Mouse (Mus musculus) thymus, postnatal 25 days (tissue): Measurements from ENCODE around the gene Pnrc1.
"Not testable (repeated sequence)": the region's sequence is repeated elsewhere in the genome, so short reads cannot be mapped to it uniquely, and the experiment has no call there.

ENCODE experiments used
- DNase-seq: peaks from one replicate; pipeline ENCODE4 v3.0.0; 2022

The Pnrc1 gene

DNA sequence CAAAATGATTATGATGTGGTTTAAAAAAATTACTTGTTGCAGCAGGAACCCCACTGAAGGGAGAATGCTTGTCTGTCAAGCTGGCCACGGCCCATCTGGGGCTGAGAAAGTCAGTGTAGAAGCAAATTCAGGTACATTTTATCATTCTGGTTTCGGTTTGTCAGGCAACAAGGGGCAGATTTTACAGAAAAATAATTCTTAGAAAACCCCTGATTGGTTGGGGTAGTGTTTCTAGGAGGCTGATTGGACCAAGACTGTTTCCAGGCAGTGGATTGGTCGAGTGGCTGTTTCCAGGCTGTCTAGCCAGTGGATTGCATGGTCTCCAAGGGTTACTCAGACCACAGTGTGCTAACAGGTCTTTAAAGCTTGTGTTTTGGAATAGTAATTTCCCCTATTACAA lies at the start of gene Pnrc1:
TSS of gene Pnrc1 (minus strand) at position 162 of the 400 bp plus-strand sequence.
- no peak for DNase-seq

DNA sequence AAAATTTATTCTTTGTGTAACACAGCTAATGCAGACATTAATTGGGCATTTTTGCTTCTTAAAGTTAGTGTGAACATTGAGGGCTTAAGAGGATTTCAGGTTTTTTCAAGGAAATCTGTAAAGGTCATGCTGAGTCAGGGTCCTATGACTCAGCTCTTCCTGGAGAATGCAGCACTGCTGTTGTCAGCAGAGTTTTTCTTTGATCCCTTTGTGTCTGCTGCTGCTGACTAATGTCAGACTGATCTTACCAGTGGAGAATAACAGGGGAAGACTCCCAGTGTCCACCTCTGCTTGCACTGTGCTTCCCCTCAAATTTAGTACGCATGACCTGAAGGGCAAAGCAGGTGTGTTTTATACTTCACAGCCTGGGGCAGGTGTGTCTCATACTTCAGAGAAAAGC lies 48.0 kb upstream of the Pnrc1 start:
- DNase-seq, result no peak

DNA sequence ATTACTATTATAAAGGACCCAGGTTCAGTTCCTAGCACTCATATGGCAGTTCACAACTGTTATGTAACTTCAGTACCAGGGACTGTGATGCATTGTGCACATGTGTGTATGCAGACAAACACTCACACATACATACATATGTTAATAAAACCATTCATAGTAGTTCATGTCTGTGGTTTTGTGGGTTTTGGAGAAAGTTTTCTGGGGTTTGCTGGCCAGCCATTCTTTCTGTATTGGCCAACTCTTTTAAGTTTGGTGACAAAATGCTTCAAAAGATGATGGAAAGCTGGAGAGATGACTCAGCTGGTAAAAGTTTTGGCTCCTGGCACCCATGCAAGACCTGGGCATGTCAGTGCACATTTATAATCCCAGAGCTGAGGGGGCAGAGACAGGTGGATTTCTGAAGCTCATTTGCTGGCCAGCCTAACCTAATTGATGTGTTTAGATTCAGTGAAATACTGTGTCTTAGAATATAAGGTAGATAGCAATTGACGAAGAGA lies 43.0 kb upstream of the Pnrc1 start:
- no peak for DNase-seq

DNA sequence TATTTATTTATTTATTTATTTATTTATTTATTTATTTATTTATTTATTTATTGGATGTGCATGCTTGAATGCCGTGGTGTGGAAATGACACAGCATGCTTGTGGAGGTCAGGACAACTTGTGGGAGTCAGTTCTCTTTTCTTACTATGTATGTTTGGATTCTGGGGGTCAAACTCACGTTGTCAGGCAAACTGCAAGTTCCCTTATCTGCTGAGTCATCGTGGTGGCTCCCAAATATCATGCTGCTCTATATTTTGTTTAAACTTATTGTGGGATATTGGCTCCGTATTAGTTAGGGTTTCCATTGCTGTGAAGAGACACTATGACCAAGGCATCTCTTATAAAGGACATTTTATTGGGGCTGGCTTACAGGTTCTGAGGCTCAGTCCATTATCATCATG lies 41.2 kb upstream of the Pnrc1 start:
- no peak for DNase-seq

DNA sequence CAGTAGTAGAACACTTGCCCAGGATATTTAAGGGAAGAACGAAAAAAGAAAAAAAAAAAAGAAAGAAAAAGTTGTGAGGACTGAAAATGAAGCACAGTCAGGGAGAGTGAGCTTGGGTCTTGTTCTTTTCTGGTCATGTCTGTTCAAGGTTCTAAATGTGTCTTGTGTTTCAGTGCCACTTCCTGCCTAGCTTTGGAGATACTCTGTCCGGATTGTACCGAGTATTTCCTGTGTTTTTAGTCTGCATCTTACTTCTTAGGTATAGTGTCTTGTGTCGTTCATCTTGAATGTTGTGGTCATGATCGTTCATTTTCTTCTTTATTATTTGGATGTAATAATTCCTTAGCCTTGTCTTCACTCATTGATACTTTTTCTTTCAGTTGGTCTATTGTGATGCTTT lies 25.9 kb upstream of the Pnrc1 start:
- peak; percentile 30 for DNase-seq

DNA sequence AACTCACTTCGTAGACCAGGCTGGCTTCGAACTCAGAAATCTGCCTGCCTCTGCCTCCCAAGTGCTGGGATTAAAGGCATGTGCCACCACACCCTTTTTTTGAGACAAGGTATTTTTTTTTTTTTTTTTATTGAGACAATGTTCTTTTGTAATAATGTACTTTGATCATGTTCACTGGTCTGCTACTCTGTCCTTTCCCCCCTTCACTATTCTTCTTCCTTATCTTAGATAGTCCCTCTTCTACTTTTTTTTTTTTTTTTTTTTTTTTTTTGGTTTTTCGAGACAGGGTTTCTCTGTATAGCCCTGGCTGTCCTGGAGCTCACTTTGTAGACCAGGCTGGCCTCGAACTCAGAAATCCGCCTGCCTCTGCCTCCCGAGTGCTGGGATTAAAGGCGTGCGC lies 24.2 kb upstream of the Pnrc1 start:
- not testable (repeated sequence) for DNase-seq

DNA sequence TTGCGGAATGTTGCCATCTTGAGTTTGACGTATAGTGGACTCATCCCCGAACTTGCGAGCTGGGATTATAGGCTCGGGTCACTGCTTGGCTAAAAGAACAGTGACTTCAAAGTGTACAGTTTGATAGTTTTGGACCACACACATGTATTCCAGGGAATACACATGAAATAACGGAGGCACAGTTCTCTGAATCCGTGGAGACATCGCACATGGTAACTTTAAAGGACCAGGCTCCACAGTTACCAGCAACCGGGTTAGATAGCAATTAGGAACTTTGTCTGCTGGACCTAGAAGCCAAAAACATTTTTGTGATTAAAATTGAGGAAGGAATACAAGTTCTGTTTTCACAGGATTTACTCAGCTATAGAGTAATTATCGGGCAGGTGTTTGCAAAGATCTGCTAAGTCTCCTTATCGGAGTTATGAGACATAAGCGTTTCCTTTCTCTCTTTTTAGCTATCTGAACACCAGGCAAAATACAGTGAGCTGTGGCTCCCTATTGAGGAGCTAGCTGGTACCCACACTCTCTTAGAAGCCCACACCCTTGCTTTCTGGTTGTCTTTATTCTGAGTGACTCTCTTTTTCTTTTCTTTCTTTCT lies 21.0 kb upstream of the Pnrc1 start:
- DNase-seq, result no peak

DNA sequence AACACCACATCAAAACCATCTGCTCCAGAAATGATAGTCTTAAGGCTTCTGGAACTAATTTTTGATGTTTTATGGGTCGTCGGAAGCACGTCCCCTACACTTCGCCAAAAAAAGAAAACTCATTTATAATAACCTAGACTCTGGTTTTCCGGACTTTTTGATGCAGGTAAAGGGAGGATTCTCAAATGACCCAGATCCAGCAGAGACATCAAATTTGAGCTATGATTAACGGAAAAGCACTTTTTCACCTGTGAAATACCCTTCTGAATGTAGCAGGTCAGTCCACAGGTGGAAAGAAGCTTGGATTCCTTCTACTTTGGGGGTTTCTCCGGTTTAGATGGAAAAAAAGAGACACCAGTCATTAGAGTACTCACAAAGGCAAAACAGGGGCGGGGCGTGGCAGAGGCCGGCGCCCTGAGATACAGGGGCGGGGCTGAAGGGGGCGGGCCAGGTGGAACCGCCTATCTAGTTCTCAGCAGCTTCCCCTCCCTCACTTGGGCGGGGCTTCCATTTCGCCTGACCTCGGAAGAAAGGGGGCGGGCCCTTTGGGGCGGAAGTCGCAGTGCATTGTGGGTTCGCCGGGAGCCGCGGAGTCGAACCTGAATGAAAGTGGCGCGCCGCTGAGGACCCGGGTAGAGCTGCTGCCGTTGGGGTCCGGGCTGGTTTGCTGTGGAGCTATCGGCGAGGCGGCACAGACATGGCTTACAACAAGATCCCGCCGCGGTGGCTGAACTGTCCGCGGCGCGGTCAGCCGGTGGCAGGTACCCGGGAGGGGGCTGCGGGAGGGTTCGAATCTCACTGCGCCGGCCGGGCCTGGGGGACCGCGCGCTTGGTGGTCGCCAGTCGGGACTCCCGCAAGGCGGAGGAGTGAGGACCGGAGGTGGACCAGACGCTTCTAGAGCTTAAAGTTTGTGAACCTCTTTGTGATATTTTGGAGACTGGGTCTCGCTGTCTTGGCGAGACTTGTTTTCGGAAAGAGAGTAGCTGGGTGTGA lies 20.1 kb upstream of the Pnrc1 start, which contains the start of gene Rngtt:
TSS of gene Rngtt (plus strand) at position 548 of the 994 bp plus-strand sequence.
- peak; percentile 99 for DNase-seq

DNA sequence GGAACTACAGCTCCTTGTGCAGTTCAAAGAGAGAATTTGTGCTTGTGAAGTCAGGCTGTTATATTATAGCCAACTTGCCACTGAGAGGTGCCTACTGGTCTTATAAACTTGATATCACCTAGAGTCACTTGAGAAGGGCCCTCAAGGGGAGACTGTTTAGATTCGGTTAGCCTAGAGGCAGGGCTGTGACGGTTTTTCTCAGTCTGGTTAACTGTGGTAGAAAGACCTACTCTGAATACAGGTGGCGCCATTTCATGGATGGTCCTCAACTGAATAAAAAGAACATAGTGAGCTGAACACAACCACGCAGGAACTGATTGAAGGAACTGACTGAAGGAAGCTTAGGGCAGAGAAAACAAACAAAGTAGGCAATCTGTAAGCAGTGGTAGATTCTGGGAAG lies 17.2 kb upstream of the Pnrc1 start:
- peak; percentile 32 for DNase-seq

DNA sequence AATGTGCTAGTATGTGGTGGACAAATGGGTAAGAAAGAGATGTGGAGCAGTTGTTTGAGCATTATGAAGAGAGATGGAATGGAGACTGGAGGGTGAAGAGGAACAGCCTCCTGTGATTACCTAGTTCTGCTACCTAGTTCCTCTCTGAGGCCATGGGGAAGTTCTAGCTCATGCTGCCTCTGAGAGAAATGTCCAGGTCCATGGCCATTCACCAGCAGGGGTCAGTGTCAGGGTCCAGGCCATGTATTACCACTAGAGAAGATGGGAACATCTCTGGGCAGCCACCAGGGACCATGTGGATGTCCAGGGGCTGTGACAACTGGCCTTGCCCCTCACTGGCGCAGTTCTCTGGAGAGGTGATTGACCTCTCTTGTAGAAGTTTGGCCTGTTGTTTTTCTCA lies 13.1 kb upstream of the Pnrc1 start:
- DNase-seq, result no peak

DNA sequence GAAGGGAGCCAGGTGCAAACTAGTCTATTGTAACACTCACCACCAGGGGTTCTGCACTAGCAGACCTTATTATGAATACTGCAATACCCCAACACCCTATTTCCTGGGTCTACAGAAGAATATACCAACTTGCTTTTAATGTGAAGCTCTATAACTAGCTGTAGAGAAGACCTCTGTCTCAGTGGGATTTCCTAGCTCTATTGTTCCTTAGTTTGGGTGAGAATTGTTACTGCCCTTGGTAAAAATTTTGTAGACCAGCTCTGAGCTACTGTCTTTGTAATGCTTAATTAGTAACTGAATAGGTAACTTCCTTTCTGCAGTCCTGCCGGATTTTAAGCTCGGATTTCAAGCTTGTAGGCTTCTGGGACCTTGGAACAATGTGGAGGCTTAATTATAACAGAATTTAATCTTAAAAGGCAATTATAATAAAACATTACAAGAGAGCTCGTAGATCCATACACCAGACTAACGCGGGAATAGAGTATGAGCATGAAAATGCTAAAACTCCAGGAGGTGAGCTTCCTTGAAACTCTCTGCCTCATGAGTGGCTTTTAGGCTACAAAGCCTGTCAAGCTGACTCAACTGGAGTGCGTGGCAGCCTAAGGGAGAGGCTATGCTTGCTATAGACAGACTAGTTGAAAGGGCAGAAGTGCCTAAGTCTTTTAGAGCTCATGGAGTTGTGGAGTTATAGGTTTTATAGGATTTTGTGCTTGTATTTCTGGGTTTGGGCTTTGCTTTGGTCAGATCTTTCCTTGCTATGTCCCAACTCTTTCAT lies 11.1 kb upstream of the Pnrc1 start:
- DNase-seq, result not testable (repeated sequence)

DNA sequence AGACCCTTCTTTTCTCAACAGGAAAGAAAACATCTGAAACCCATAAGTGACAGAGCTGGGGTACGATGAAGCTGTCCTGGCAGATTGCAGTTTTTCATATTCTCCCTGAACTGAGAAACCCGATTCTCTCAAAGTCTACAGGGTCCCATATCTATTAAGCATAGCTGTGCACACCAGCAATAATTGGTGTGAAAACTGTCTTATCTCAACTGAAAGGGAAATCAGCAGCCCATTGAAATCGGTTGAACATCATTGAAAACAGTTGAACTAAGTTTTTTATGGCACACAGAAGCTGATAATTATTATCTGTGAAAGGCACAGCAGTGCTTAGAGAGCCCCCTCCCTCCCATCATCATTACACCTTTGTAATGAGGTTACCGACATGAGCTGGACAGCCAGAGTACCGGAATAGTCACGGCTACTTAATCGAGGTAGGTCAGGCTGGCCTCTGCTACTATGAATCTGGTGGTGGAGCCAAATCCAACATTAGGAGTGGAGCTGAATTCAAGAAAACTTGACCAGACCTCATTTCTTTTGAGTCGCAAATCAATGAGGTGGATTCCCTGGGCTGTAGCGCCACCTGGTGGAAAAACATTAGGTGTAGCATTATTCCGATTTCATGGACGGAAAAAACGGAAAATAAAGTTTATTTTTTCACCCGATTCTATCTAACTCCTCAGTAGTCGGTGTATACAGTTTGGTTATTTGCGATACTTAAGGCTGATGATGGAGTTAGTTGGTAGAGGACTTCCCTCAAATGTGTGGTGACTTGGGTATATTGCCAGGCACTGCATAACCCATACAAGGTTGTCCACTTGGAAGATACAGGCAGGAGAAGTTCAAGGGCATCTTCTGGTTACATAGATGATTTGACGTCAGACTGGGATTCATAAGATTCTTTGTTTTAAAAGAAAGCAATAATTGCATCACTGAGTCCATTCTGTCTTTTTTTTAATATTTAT lies 2.7 kb upstream of the Pnrc1 start:
- DNase-seq, result peak; percentile 75

DNA sequence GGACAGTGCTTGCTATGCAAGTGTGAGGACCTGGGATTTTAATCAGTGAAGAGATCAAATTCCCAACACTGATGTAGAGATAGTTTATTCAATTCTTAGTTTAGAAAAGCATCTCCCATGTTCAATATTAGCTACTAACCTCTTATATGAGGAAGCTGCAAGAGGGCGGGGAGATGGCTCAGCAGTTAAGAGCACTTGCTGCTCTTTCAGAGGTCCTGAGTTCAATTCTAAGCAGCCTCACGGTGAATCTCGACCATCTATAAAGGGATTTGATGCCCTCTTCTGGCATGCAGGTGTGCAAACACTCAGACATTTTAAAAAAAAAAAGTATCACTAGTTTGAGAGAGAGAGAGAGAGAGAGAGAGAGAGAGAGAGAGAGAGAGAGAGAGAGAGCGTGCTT lies 915 bp upstream of the Pnrc1 start:
- DNase-seq, result no peak

DNA sequence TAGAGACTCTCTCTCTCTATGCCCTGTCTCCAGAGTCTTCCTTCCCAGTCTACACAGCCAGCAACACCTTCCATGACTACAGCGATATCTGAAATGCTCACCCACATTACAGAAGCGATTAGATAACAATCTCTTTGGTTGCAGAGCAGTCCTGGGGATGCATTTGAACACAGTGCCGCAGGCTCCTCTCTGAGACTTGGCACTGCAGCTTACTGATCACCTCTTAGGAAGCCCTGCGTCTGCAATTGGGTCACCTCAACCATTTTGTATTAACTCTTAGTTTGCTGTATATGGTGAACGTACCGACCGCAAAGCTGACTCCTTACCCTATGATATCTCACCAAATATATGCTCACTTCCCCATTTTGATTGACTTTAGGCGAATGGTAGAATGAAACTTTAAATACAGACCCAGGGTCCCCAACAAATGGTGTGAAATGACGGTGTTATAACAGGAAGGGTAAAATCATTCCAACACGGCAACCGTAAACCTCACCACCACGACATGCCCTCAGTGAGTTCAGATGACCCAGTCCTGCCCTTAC lies 785 bp downstream of the Pnrc1 start:
- DNase-seq, result no peak

DNA sequence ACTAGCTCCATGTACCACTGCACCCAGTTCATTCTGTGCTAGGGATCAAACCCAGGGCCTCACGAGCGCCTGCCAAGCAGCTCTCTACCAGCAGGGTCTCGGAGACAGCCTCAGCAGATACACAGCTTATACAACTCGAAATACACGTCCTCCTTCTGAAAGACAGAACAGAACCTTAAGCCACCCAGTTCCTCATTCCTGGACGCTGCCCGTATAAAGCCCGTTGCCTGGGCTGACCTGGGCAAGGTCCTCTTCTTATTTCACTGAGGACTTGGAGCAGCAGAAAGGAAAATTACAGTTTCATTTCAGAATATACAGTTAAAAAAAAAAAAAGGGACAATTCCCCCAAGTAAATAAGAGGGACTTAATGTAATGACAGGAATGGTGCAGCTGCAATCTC lies 4.5 kb downstream of the Pnrc1 start:
- DNase-seq, result no peak

DNA sequence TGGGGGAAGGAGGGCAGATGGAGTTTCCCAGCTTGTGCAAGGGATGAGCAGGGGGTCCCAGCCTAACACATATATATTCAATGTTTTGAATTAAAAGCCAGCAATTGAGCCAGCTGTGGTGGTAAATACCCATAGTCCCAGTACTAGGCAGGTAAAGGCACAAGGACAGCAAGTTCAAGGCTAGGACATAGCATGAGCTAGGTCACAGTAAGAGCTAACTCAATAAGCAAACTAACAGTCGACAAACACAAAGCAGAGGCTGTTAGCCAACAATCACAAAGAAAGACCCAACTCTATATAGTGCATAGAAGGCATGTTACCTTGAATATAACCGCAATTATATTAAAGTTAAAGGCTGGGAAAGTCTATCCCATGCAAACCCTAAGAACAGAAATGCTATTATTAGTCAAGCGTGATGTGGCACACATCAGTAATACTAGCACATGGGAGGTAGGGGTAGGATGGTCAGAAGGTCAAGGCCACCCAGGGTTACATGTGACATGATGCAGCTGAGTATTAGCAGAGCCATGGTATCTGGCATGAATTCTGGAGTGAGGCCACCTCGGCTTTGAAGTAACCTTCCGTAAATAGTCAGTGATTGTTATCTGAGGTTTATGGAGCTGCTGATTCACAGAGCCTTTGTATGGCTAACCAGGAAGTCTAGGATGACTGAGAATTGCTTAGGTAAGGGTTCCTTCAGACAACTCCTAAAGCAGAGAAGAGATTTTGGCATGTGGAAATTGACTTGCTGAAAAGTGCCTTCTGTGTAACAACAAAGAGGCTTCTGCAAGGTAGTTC lies 5.7 kb downstream of the Pnrc1 start:
- DNase-seq, result no peak

DNA sequence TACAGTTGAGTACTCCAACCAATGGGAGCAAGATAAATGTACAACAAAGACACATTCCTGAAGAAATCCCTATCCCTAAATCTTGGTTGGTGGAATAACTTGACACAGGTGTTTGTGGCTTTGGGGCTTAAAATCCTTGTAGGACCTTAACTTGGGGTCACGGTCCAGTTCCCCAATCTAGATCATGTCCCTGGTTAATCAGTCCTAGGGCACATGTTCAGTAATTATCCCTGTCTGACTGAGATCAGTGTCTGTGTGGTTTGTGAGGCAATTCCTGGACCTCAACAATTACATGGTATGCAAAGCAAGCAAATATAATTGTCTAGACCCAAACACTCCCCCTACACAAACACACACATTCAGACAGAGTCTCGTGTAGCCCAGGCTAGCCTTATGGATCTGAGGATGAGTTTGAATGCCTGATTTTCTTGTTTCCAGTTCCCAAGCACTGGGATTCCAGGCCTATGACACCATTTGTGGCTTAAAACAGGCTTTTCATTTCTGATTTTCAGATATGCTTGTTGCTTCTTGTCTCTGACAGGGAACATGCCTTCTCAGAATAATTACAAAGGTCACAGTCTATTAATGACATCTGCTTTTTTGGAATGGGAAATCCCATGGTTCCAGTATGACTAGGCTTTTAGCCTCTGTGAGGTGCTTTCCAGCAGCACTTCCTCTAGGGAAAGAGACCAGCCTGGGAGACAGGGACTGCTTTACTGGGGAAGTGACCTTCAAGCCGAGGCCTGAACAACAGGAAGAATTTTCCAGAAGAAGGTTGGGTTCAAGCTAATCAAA lies 7.9 kb downstream of the Pnrc1 start:
- DNase-seq, result no peak

DNA sequence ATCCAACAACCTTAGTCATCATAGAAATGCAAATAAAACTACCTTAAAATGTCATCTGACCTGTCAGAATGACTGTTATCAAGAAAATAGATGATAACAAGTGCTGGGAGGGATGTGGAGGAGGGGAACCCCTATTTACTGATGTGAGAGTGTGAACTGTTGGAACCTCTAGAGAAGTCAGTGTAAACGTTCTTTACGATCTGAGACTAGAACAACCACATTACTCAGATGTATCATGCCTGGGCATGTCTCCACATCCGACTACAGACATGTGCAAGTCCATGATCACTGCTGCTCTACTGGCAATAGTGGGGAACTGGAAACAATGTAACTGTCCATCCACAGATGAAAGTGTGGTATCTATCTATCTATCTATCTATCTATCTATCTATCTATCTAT lies 16.5 kb downstream of the Pnrc1 start:
- no peak for DNase-seq

DNA sequence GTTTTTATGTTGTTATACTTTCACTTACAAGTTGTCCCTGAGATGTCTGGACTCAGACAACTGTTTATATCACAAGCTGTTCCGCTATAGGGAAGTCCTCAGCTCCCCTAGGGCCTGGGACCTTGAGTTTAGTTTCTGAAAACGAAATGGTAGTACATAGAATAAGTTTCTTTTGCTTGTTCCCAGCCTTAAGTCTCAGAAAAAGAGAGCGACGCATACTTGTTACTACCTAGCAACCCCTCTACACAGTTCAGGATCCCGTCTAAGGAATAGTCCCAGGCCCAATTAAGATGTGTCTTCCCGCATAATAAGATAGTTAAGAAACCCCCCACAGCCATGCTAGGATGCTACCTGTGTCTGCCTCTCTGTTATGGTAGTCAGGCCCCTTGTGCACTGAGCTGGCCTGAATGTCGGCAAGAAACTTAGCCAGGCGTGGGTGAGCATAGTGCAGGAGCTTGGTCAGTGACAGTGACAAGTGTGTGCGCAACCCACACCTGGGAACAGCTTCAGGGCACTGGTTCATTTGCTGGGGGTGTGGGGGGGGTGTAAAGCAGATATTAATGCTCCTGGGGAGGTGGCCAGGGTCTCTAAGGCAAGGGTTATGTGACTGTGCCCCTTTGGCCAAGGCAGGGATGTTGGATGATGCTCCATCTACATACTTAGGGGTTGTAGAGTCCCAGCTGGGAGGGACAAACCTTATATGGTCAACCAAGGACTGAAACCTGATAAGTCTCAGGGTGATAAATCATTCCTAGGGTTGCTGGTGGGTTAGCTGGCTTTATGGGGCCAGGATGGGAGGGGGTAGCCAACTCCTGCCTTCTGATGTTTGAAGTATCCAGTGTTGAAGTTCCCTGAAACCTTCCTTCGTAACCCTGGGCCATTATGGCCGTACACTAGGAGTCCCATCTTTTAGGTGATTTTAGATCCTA lies 19.3 kb downstream of the Pnrc1 start:
- no peak for DNase-seq
